Mouse (Mus musculus): ENCODE data around the gene Asb10. TPM values are rescaled to one million over a fixed set of nuclear protein-coding genes. Genes with fewer than 3 reads are reported as not detected.

Gene Asb10
- polyA plus RNA-seq, 1 experiment from 2014 or later = 10.2 TPM

DNA sequence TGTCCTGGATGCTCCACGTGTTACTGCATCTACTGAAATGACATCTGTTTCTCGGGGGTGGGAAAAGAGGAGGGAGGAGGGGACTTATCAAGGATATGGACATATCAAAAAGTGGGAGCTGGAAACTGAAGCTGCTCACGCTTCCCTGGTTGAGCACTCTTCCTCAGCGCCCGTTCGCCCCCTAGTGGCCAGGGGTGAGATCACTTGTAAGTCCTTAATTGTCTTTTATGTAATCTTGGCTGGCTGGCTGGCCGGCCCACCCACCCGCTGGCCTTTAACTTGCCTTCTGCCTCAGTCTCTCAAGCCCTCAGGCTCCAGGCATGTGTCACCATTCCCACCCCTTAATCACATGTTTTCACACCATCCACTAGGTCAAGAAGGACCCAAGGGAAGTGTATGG, 54.7 kb downstream of the Asb10 start:
- H3K4me2 ChIP-seq (ENCODE audit: low read depth, low read length) = no peak overlapping the region
- H3K36me3 ChIP-seq (ENCODE audit: control insufficient read depth, insufficient read depth) = peaks cover 31% of the 10 kb centered on the region
- no peaks in the 10 kb centered on the region for H3K4me1 ChIP-seq (ENCODE audit: control insufficient read depth, insufficient read depth, low read length)
- H3K27me3 ChIP-seq (ENCODE audit: control insufficient read depth, insufficient read depth, low read length) = no peaks in the 10 kb centered on the region
- no peak for ATAC-seq (replicated peaks; ENCODE audit: extremely low read depth, insufficient read depth, low FRiP score)
- no peak overlapping the region for H3K9ac ChIP-seq (ENCODE audit: low read length)
- H3K9me3 ChIP-seq (replicated peaks; ENCODE audit: control insufficient read depth, low read length) = no peaks in the 10 kb centered on the region
- 3% methylated on average over 8 of the region's 8 CpGs for WGBS
- H3K27ac ChIP-seq (ENCODE audit: low read length) = no peak overlapping the region
- no peak overlapping the region for H3K4me3 ChIP-seq (ENCODE audit: low read length)

DNA sequence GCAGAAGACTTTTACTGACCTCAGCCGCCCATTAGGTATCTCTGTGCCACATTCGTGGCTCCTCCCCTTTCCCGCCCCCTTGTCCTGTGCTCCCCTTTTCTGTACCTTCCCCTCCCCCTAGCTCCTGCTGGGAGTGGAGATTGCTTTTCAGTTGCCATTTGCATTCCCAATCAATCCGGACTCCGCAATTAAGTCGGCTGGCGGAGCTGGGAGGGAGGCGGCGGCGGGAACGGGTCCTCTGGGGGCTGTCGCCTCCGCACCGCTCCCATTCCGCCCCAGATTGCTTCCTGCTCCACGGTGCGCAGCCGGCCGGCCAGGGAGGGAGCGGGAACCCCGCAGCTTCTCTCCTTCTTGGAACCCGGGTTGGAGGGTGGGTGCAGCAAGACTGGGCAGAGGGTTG, 55.8 kb downstream of the Asb10 start:
- H3K27me3 ChIP-seq (ENCODE audit: control insufficient read depth, insufficient read depth, low read length) = no peaks in the 10 kb centered on the region
- no peak overlapping the region for H3K4me3 ChIP-seq (ENCODE audit: low read length)
- peak overlapping the region; percentile 31; the same call in 1 of the 2 replicates for H3K4me2 ChIP-seq (ENCODE audit: low read depth, low read length)
- 48% methylated on average over 22 of the region's 22 CpGs for WGBS
- H3K4me1 ChIP-seq (ENCODE audit: control insufficient read depth, insufficient read depth, low read length) = no peaks in the 10 kb centered on the region
- ATAC-seq (replicated peaks; ENCODE audit: extremely low read depth, insufficient read depth, low FRiP score) = no peak
- H3K9me3 ChIP-seq (replicated peaks; ENCODE audit: control insufficient read depth, low read length) = no peaks in the 10 kb centered on the region
- peaks cover 36% of the 10 kb centered on the region for H3K36me3 ChIP-seq (ENCODE audit: control insufficient read depth, insufficient read depth)
- H3K9ac ChIP-seq (ENCODE audit: low read length) = no peak overlapping the region
- no peak overlapping the region for H3K27ac ChIP-seq (ENCODE audit: low read length)

DNA sequence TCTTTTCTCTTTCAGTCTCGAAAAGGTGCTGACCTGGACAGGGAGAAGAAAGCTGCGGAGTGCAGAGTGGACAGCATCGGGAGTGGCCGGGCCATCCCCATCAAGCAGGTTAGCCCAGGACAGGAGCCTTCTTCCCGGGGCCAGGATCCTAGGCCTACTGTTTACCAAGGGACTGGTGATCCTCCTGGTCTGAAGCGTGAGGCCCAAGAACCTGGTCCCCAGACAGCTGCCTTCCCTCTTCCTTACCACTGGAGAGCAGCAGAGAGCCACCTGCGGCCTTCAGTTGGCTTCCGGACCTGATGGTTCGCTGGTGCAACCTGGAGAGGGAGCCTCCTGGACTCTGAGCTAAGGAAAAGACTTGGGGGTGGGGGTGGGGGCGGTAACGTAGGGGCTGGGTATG, 57.5 kb downstream of the Asb10 start:
- Histone ChIP-seq H3K4me3 (ENCODE audit: low read length) (no peak overlapping the region), H3K9ac (ENCODE audit: low read length) (no peak overlapping the region), H3K4me2 (ENCODE audit: low read depth, low read length) (no peak overlapping the region), H3K27me3 (ENCODE audit: control insufficient read depth, insufficient read depth, low read length) (no peaks in the 10 kb centered on the region), H3K4me1 (ENCODE audit: control insufficient read depth, insufficient read depth, low read length) (no peaks in the 10 kb centered on the region), H3K9me3 (replicated peaks; ENCODE audit: control insufficient read depth, low read length) (no peaks in the 10 kb centered on the region), H3K36me3 (ENCODE audit: control insufficient read depth, insufficient read depth) (peaks cover 37% of the 10 kb centered on the region), H3K27ac (ENCODE audit: low read length) (no peak overlapping the region)
- no peak for ATAC-seq (replicated peaks; ENCODE audit: extremely low read depth, insufficient read depth, low FRiP score)
- WGBS = 41% methylated on average over 11 of the region's 11 CpGs

Other genes starting within 250 kb of the Asb10 start
- gene Kcnh2, start 189.4 kb downstream of the Asb10 start, polyA plus RNA-seq (2015; fragmentation: Nextera tagmentation; extraction: Ambion mirVana) = 18.0 and 25.2 TPM in 2 replicates
- gene Nos3, start 176.2 kb downstream of the Asb10 start, polyA plus RNA-seq (2015; fragmentation: Nextera tagmentation; extraction: Ambion mirVana) = 27.3 and 31.9 TPM in 2 replicates
- gene Atg9b, start 148.8 kb downstream of the Asb10 start, polyA plus RNA-seq (2015; fragmentation: Nextera tagmentation; extraction: Ambion mirVana) = 2.3 and 2.6 TPM in 2 replicates
- 71.1 and 77.3 TPM in 2 replicates for gene Abcb8, start 147.3 kb downstream of the Asb10 start, polyA plus RNA-seq (2015; fragmentation: Nextera tagmentation; extraction: Ambion mirVana)
- gene Asic3, start 127.6 kb downstream of the Asb10 start, polyA plus RNA-seq (2015; fragmentation: Nextera tagmentation; extraction: Ambion mirVana) = 0.14 TPM in 1 of 2 replicates, not detected in the other
- gene Cdk5, start 117.4 kb downstream of the Asb10 start, polyA plus RNA-seq (2015; fragmentation: Nextera tagmentation; extraction: Ambion mirVana) = 28.5 and 30.4 TPM in 2 replicates
- gene Slc4a2, start 117.1 kb downstream of the Asb10 start, polyA plus RNA-seq (2015; fragmentation: Nextera tagmentation; extraction: Ambion mirVana) = 29.2 and 32.5 TPM in 2 replicates
- gene Fastk, start 95.7 kb downstream of the Asb10 start, polyA plus RNA-seq (2015; fragmentation: Nextera tagmentation; extraction: Ambion mirVana) = 209 and 225 TPM in 2 replicates
- gene Tmub1, start 93.1 kb downstream of the Asb10 start, polyA plus RNA-seq (2015; fragmentation: Nextera tagmentation; extraction: Ambion mirVana) = 18.4 and 20.3 TPM in 2 replicates
- 15.5 and 18.4 TPM in 2 replicates for gene Agap3, start 88.8 kb downstream of the Asb10 start, polyA plus RNA-seq (2015; fragmentation: Nextera tagmentation; extraction: Ambion mirVana)
- not detected in 2 replicates for gene Gbx1, start 13.8 kb downstream of the Asb10 start, polyA plus RNA-seq (2015; fragmentation: Nextera tagmentation; extraction: Ambion mirVana)
- not detected in 2 replicates for gene 4931409K22Rik, start 15.8 kb upstream of the Asb10 start, polyA plus RNA-seq (2015; fragmentation: Nextera tagmentation; extraction: Ambion mirVana)
- gene Abcf2, start 36.5 kb upstream of the Asb10 start, polyA plus RNA-seq (2015; fragmentation: Nextera tagmentation; extraction: Ambion mirVana) = 68.1 and 72.6 TPM in 2 replicates
- gene Chpf2, start 45.8 kb upstream of the Asb10 start, polyA plus RNA-seq (2015; fragmentation: Nextera tagmentation; extraction: Ambion mirVana) = 14.4 and 14.8 TPM in 2 replicates
- gene Smarcd3, start 83.4 kb upstream of the Asb10 start, polyA plus RNA-seq (2015; fragmentation: Nextera tagmentation; extraction: Ambion mirVana) = 47.4 and 48.3 TPM in 2 replicates
- gene Nub1, start 144.6 kb upstream of the Asb10 start, polyA plus RNA-seq (2015; fragmentation: Nextera tagmentation; extraction: Ambion mirVana) = 25.8 and 27.1 TPM in 2 replicates
- 4.2 and 7.0 TPM in 2 replicates for gene Wdr86, start 189.7 kb upstream of the Asb10 start, polyA plus RNA-seq (2015; fragmentation: Nextera tagmentation; extraction: Ambion mirVana)
- gene Crygn, start 217.0 kb upstream of the Asb10 start, polyA plus RNA-seq (2015; fragmentation: Nextera tagmentation; extraction: Ambion mirVana) = 1.7 and 2.2 TPM in 2 replicates

Measured in heart, embryonic 16.5 days (tissue).